Mouse (Mus musculus): ENCODE measurements at regions not wholly inside any gene's neighbourhood (a gene's known extent, or its start where the extent isn't known, plus 50 kb on each side); places are given as distances from the start of the nearest gene placed in this dataset.

DNA sequence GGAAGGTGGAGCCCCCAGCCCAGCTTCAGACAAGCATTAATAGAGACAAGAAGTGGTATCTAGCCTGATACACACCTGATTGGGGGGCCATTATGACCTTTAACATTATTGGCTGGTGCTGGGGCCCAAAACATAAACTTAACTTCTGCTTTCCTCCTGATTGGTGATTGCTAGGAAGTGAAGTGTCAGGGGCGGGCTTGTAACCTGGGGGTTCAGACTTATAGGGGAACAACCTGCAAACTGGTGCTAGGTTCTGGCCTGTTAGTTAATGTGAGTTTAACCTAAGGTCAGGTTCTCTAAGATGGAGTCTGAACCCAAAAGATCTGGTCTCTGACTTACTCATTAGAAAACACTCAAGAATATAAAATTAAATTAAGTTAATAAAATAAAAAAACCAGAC, 207.5 kb downstream of the Parm1 start:
- TF ChIP-seq CTCF (IDR thresholded peaks at IDR 0.05; ENCODE audit: low read depth, low read length): no peak
- no peak for TF ChIP-seq POLR2A (IDR thresholded peaks at IDR 0.05; ENCODE audit: extremely low read depth, insufficient read depth, low read length)

Data from liver, adult 2 months (tissue).